Mouse (Mus musculus) adrenal gland (tissue): ENCODE data around the gene Pde4b.
"Not testable (repeated sequence)": the region's sequence is repeated elsewhere in the genome, so short reads cannot be mapped to it uniquely, and the experiment has no call there.

Source experiments
- intact Hi-C: fragments of 180-260 bp; cut with DNase I; formaldehyde crosslinking; loops from one replicate; pipeline ENCODE4 v1.15.1; 2025

Gene Pde4b

GRCm38 (mm10) chr4:102459216-102459999 lies 372.1 kb downstream of the Pde4b start:
- intact Hi-C loops = no loop called here

GRCm38 (mm10) chr4:102478104-102478503 lies 390.8 kb downstream of the Pde4b start:
- intact Hi-C loops = no loop called here

- intact Hi-C loops = no loop called here
These were observed 391.5 kb downstream of the Pde4b start for GRCm38 (mm10) chr4:102478860-102479259.

- intact Hi-C loops = loop anchor here (5.0 kb wide), 1 partner anchor 254 kb away; no protein-coding TSS in a partner anchor
These were observed 393.6 kb downstream of the Pde4b start for GRCm38 (mm10) chr4:102480830-102481484.

GRCm38 (mm10) chr4:102483354-102484018 lies 396.1 kb downstream of the Pde4b start:
- intact Hi-C loops = loop anchor here (5.0 kb wide), 1 partner anchor 256 kb away; no protein-coding TSS in a partner anchor

- intact Hi-C loops = loop anchor here (5.0 kb wide), 1 partner anchor 257 kb away; no protein-coding TSS in a partner anchor
These were observed 397.4 kb downstream of the Pde4b start for GRCm38 (mm10) chr4:102484738-102485137.

- intact Hi-C loops = no loop called here
These were observed 399.0 kb downstream of the Pde4b start for GRCm38 (mm10) chr4:102486134-102486920.

GRCm38 (mm10) chr4:102486921-102487240 lies 399.5 kb downstream of the Pde4b start:
- intact Hi-C loops = no loop called here

GRCm38 (mm10) chr4:102488000-102488399 lies 400.7 kb downstream of the Pde4b start:
- intact Hi-C loops = no loop called here

GRCm38 (mm10) chr4:102491468-102492123 lies 404.3 kb downstream of the Pde4b start:
- intact Hi-C loops = no loop called here

GRCm38 (mm10) chr4:102492911-102493310 lies 405.6 kb downstream of the Pde4b start:
- intact Hi-C loops = loop anchor here (1.0 kb wide), 1 partner anchor 163 kb away; no protein-coding TSS in a partner anchor

- intact Hi-C loops = loop anchor here (1.0 kb wide), 1 partner anchor 163 kb away; no protein-coding TSS in a partner anchor
These were observed 406.2 kb downstream of the Pde4b start for GRCm38 (mm10) chr4:102493342-102494128.

GRCm38 (mm10) chr4:102494203-102494602 lies 406.9 kb downstream of the Pde4b start:
- intact Hi-C loops = not testable (repeated sequence)

- intact Hi-C loops = loop anchor here (5.0 kb wide), 1 partner anchor 92 kb away; no protein-coding TSS in a partner anchor
These were observed 407.7 kb downstream of the Pde4b start for GRCm38 (mm10) chr4:102495001-102495400.

GRCm38 (mm10) chr4:102495474-102495873 lies 408.1 kb downstream of the Pde4b start:
- intact Hi-C loops = loop anchor here (5.0 kb wide), 1 partner anchor 92 kb away; no protein-coding TSS in a partner anchor

GRCm38 (mm10) chr4:102496269-102497177 lies 409.2 kb downstream of the Pde4b start:
- intact Hi-C loops = loop anchor here (5.0 kb wide), 1 partner anchor 91 kb away; no protein-coding TSS in a partner anchor

GRCm38 (mm10) chr4:102497221-102497620 lies 409.9 kb downstream of the Pde4b start:
- intact Hi-C loops = loop anchor here (5.0 kb wide), 1 partner anchor 90 kb away; no protein-coding TSS in a partner anchor
